Mouse (Mus musculus): ENCODE measurements around the gene Slc38a9.

DNA sequence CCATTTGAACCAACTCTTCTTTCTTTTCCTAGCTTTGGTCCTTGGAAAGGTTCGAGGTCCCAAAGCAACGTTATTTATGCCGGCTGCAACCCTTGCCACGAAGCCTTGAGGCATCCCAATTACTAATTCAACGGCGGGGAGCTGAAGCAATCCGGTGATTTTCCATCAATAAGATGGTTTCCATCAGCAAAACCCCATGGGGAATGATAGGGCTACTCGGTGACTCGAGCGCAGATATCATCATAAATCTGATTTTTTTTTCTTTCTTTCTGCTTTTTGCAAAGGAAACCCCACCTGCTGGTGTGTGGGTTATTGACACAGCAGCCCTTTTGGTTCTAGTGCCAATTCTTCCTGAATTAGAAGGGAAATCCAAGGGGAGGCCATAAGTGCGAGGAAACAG is 111.7 kb downstream of the Slc38a9 start:
- no peak for TF ChIP-seq CTCF (IDR thresholded peaks at IDR 0.05; ENCODE audit: low read depth)
- no peak for TF ChIP-seq EP300 (IDR thresholded peaks at IDR 0.05; ENCODE audit: low read depth)

All from liver, embryonic 14.5 days (tissue).